Mouse (Mus musculus) forebrain, embryonic 16.5 days (tissue): ENCODE measurements around the gene Gng7. TPM values are rescaled to one million over a fixed set of nuclear protein-coding genes. Genes with fewer than 3 reads are reported as not detected.

Experiments
- ATAC-seq: fragments of 200-750 bp; cut with Nextera tagmentation; 2 replicates; pipeline ENCODE4 v1.8.0; 2017; ENCODE audit warnings: mild to moderate bottlenecking, moderate library complexity
- H3K27ac ChIP-seq: fragments of 300-500 bp; sonication (generic); 2 replicates; pipeline ENCODE4 v1.5.1; 2014; ENCODE audit warnings: low read length, control low read depth
- H3K27me3 ChIP-seq: fragments of 300-500 bp; sonication (generic); replicated peaks from 2 replicates; pipeline ENCODE4 v1.6.1; 2014; ENCODE audit warnings: low read length; ENCODE audit not compliant: control insufficient read depth, insufficient read depth
- H3K36me3 ChIP-seq: fragments of 300-500 bp; sonication (generic); 2 replicates; pipeline ENCODE4 v1.6.1; 2014; ENCODE audit not compliant: control insufficient read depth, insufficient read depth
- H3K4me1 ChIP-seq: fragments of 300-500 bp; sonication (generic); replicated peaks from 2 replicates; pipeline ENCODE4 v1.6.1; 2014; ENCODE audit warnings: low read length; ENCODE audit not compliant: control insufficient read depth, insufficient read depth
- H3K4me2 ChIP-seq: fragments of 300-500 bp; sonication (generic); 2 replicates; pipeline ENCODE4 v1.6.1; 2014; ENCODE audit warnings: mild to moderate bottlenecking, low read length, control low read depth
- H3K4me3 ChIP-seq: fragments of 300-500 bp; sonication (generic); replicated peaks from 2 replicates; pipeline ENCODE4 v1.5.1; 2014; ENCODE audit warnings: mild to moderate bottlenecking, low read length, control low read depth
- H3K9ac ChIP-seq: fragments of 300-500 bp; sonication (generic); replicated peaks from 2 replicates; pipeline ENCODE4 v1.6.1; 2014; ENCODE audit warnings: low read depth, low read length, control low read depth
- H3K9me3 ChIP-seq: fragments of 300-500 bp; sonication (generic); 2 replicates; pipeline ENCODE4 v1.6.1; 2016; ENCODE audit warnings: low read length; ENCODE audit not compliant: control insufficient read depth
- WGBS: fragments of 180-500 bp; shearing (Covaris S2); extraction: QIAGEN DNeasy Blood & Tissue Kit; methylation state at CpG from one replicate; pipeline ENCODE4 v1.1.7; 2014; 5-methylcytosine and 5-hydroxymethylcytosine counted together
- polyA plus RNA-seq: library from polyadenylated mRNA; unstranded; fragments of >200 nt; fragmentation: Nextera tagmentation; extraction: Ambion mirVana; gene quantifications from 2 replicates; pipeline ENCODE4 v1.2.1, GENCODE M21; 2015

Gene Gng7
- polyA plus RNA-seq, 1 experiment from 2014 or later: 47.4 TPM

DNA sequence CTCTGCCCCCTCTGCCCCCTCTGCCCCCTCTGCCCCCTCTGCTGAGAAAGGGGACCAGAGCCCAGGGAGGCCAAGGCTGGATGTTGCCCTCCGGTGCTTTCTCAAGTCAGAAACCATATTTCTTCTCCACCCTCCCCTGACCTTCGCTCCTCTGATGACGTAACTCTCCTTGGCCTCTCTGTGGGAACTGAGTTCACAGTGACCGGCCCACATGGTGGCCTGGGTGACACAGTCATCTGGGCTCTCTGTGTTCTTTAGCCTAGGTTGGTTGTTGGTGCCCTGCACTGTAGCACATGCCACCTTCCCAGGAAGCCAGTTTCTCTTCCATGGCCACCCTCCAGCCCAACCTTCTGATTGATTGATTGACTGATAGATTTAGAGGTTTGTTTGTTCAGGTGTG is 32.4 kb downstream of the Gng7 start:
- H3K27ac ChIP-seq: no peak overlapping the region
- H3K27me3 ChIP-seq: peaks cover 24% of the 10 kb centered on the region
- no peak overlapping the region for H3K4me3 ChIP-seq
- 92% methylated on average over 4 of the region's 4 CpGs for WGBS
- no peak overlapping the region for H3K4me2 ChIP-seq
- no peak for ATAC-seq
- no peaks in the 10 kb centered on the region for H3K9me3 ChIP-seq
- H3K9ac ChIP-seq: no peak overlapping the region
- peaks cover 6% of the 10 kb centered on the region; the same call in 1 of the 2 replicates for H3K4me1 ChIP-seq
- no peaks in the 10 kb centered on the region for H3K36me3 ChIP-seq

DNA sequence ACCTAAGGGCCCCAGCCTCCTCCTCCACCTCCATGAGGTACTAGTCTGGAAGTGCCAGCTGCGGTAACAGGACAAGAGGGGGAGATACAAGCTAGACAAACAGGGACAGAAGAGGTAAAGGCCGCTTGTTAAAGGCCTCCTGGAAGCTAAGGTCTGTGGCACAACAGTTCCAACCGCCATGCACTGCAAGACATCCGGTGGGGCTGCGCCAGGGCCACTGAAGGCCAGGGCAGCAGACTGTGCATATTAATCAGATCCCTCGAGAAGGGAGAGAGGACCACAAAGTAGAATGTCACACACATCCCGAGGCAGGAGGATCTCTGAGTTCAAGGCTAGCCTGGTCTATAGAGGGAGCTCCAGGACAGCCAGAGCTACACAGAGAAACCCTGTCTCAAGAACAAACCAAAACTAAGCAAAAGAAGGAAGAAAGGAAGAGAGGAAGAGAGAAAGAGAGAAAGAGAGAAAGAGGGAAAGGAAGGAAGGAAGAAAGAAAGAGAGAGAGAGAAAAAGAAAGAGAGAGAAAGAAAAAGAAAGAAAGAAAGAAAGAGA is 33.1 kb downstream of the Gng7 start:
- 58% methylated on average over 7 of the region's 7 CpGs for WGBS
- Histone ChIP-seq H3K9me3 (no peaks in the 10 kb centered on the region), H3K4me1 (peaks cover 6% of the 10 kb centered on the region; the same call in 1 of the 2 replicates), H3K27ac (no peak overlapping the region), H3K4me3 (no peak overlapping the region), H3K9ac (no peak overlapping the region), H3K4me2 (no peak overlapping the region), H3K36me3 (no peaks in the 10 kb centered on the region), H3K27me3 (peaks cover 20% of the 10 kb centered on the region)
- ATAC-seq: no peak

- Histone ChIP-seq H3K9me3 (no peaks in the 10 kb centered on the region), H3K4me1 (peaks cover 4% of the 10 kb centered on the region; the same call in 1 of the 2 replicates), H3K9ac (no peak overlapping the region), H3K4me3 (no peak overlapping the region), H3K27ac (no peak overlapping the region), H3K36me3 (no peaks in the 10 kb centered on the region), H3K27me3 (no peaks in the 10 kb centered on the region), H3K4me2 (no peak overlapping the region)
- WGBS: 90% methylated on average over 11 of the region's 11 CpGs
- ATAC-seq: no peak
Measured at GRCm38 (mm10) chr10:80975478-80975877, 39.3 kb downstream of the Gng7 start.

GRCm38 (mm10) chr10:80973722-80974121 is 41.0 kb downstream of the Gng7 start:
- ATAC-seq: no peak
- Histone ChIP-seq H3K27me3 (no peaks in the 10 kb centered on the region), H3K36me3 (no peaks in the 10 kb centered on the region), H3K9ac (no peak overlapping the region), H3K4me1 (peaks cover 4% of the 10 kb centered on the region; the same call in 1 of the 2 replicates), H3K27ac (no peak overlapping the region), H3K4me3 (no peak overlapping the region), H3K9me3 (no peaks in the 10 kb centered on the region), H3K4me2 (no peak overlapping the region)
- 77% methylated on average over 1 of the region's 1 CpGs for WGBS

GRCm38 (mm10) chr10:80972071-80972987 is 42.4 kb downstream of the Gng7 start:
- WGBS: 50% methylated on average over 11 of the region's 11 CpGs
- Histone ChIP-seq H3K27ac (no peak overlapping the region), H3K36me3 (no peaks in the 10 kb centered on the region), H3K27me3 (no peaks in the 10 kb centered on the region), H3K4me3 (no peak overlapping the region), H3K4me2 (no peak overlapping the region), H3K9ac (no peak overlapping the region), H3K9me3 (no peaks in the 10 kb centered on the region), H3K4me1 (peaks cover 4% of the 10 kb centered on the region; the same call in 1 of the 2 replicates)
- ATAC-seq: no peak

DNA sequence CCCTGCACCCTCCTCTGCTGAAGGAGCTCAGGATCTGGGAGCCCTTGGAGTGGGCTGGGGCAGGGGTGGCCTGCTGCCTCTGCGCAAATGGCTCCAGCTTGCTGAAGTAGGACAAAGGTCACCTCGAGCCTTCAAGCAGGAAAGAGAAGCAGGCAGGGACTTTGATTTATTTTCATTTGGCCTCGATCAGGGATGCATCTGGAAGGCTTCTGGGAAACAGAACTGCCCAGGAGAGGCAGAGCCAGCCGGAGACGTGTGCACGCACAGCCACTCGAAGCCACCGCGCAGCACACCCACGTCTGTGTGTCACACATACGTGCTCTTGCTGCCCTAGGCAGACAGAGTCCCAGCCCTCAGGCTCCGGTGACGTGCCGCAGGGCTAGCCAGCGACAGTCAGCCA is 43.2 kb downstream of the Gng7 start:
- 86% methylated on average over 15 of the region's 15 CpGs for WGBS
- no peak overlapping the region for H3K27ac ChIP-seq
- H3K4me1 ChIP-seq: peaks cover 11% of the 10 kb centered on the region
- no peak overlapping the region for H3K9ac ChIP-seq
- no peaks in the 10 kb centered on the region for H3K27me3 ChIP-seq
- ATAC-seq: no peak
- no peak overlapping the region for H3K4me2 ChIP-seq
- no peaks in the 10 kb centered on the region for H3K9me3 ChIP-seq
- H3K4me3 ChIP-seq: no peak overlapping the region
- no peaks in the 10 kb centered on the region for H3K36me3 ChIP-seq

DNA sequence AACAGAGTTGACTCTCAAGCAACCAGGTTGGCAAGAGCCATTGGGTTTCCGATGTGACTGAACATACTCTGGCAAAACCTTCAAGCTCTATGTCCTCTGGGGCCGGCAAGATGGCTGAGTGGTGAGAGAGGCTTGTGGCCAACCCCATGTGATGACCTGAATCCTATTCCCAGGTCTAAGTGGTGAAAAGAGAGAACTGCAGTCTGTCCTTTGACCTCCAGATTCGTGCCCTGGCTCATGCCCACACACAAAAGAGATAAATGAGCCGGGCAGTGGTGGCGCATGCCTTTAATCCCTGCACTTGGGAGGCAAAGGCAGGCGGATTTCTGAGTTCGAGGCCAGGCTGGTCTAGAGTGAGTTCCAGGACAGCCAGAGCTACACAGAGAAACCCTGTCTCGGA is 44.6 kb downstream of the Gng7 start:
- Histone ChIP-seq H3K4me1 (peaks cover 11% of the 10 kb centered on the region), H3K4me2 (no peak overlapping the region), H3K9me3 (no peaks in the 10 kb centered on the region), H3K4me3 (no peak overlapping the region), H3K27me3 (no peaks in the 10 kb centered on the region), H3K27ac (no peak overlapping the region), H3K9ac (no peak overlapping the region), H3K36me3 (no peaks in the 10 kb centered on the region)
- 82% methylated on average over 8 of the region's 8 CpGs for WGBS
- no peak for ATAC-seq

DNA sequence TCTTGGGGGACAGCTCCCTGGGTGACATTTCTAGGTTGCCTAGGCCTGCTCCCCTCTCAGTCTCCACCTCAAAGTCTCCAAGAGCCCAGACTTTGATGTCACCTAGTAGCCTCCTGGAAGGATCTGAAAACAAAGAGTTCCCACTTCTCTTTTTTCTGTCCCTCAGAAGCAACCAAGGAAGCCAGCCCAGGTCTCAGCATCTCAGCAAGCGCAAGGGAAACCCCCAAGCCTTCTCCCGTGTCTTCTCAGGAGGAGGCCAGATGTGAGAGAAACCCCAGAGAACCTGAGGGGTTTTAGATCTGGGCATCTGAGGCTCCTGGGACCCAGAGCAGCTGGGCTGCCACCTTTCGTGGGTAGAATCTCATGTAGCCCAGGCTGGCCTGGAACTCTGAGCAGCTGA is 45.4 kb downstream of the Gng7 start:
- Histone ChIP-seq H3K27me3 (no peaks in the 10 kb centered on the region), H3K4me3 (no peak overlapping the region), H3K27ac (no peak overlapping the region), H3K4me2 (no peak overlapping the region), H3K4me1 (peaks cover 11% of the 10 kb centered on the region), H3K36me3 (no peaks in the 10 kb centered on the region), H3K9me3 (no peaks in the 10 kb centered on the region), H3K9ac (no peak overlapping the region)
- no peak for ATAC-seq
- WGBS: 83% methylated on average over 3 of the region's 3 CpGs

DNA sequence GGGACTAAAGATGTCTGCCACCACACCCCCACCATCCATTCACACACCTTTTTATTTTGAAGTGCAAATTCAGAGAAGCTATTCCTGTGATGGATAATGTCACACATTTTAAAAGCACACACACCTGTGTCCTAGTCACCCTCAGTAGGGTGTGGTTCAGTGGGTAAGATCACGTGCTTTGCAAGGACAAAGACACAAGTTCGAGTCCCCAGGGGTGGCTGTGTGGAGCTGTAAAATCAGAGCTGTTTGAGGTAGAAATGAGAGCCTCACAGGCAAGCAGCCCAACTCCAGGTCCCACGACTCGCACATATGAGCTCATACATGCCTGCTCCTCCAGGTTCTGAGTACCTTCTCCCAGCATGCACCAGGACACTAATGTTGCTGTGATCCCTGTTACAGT is 46.6 kb downstream of the Gng7 start:
- ATAC-seq: no peak
- no peaks in the 10 kb centered on the region for H3K27me3 ChIP-seq
- 88% methylated on average over 4 of the region's 4 CpGs for WGBS

More for the DNA sequence above, 46.6 kb downstream of the Gng7 start:
- Histone ChIP-seq H3K4me2 (no peak overlapping the region), H3K4me1 (peaks cover 11% of the 10 kb centered on the region), H3K27ac (no peak overlapping the region), H3K9ac (no peak overlapping the region), H3K36me3 (no peaks in the 10 kb centered on the region), H3K9me3 (no peaks in the 10 kb centered on the region), H3K4me3 (no peak overlapping the region)
